Mouse (Mus musculus): ENCODE measurements around the gene 4933407L21Rik.

The 4933407L21Rik gene

GRCm38 (mm10) chr1:85916830-85917450 is 11.3 kb upstream of the 4933407L21Rik start:
- DNase-seq: no peak

GRCm38 (mm10) chr1:85919621-85920020 is 8.7 kb upstream of the 4933407L21Rik start:
- DNase-seq: no peak

- DNase-seq: no peak
Observed at GRCm38 (mm10) chr1:85921725-85922124, 6.6 kb upstream of the 4933407L21Rik start.

- no peak for DNase-seq
Observed at GRCm38 (mm10) chr1:85922127-85922864, 6.0 kb upstream of the 4933407L21Rik start.

GRCm38 (mm10) chr1:85922865-85923211 is 5.4 kb upstream of the 4933407L21Rik start:
- DNase-seq: no peak

GRCm38 (mm10) chr1:85925183-85925582 is 3.1 kb upstream of the 4933407L21Rik start:
- DNase-seq: no peak

- DNase-seq: no peak
Observed at GRCm38 (mm10) chr1:85928688-85929065, 394 bp downstream of the 4933407L21Rik start.

GRCm38 (mm10) chr1:85929406-85929805 is 1.1 kb downstream of the 4933407L21Rik start:
- no peak for DNase-seq

- DNase-seq: no peak
Observed at GRCm38 (mm10) chr1:85931170-85931569, 2.9 kb downstream of the 4933407L21Rik start.

- no peak for DNase-seq
Observed at GRCm38 (mm10) chr1:85933226-85933625, 4.9 kb downstream of the 4933407L21Rik start.

GRCm38 (mm10) chr1:85933631-85934465 is 5.6 kb downstream of the 4933407L21Rik start:
- no peak for DNase-seq

- DNase-seq: no peak
Observed at GRCm38 (mm10) chr1:85934560-85934959, 6.3 kb downstream of the 4933407L21Rik start.

GRCm38 (mm10) chr1:85935148-85935852 is 7.0 kb downstream of the 4933407L21Rik start:
- DNase-seq: peak; percentile 36 to 54

- peak; percentile 7 to 9 for DNase-seq
Observed at GRCm38 (mm10) chr1:85936265-85936664, 8.0 kb downstream of the 4933407L21Rik start.

- DNase-seq: no peak
Observed at GRCm38 (mm10) chr1:85937323-85937722, 9.0 kb downstream of the 4933407L21Rik start.

GRCm38 (mm10) chr1:85942318-85942717 is 14.0 kb downstream of the 4933407L21Rik start:
- no peak for DNase-seq

- no peak for DNase-seq
Observed at GRCm38 (mm10) chr1:85949085-85949684, 20.9 kb downstream of the 4933407L21Rik start.

- DNase-seq: no peak
Observed at GRCm38 (mm10) chr1:85955150-85955549, 26.9 kb downstream of the 4933407L21Rik start.

GRCm38 (mm10) chr1:85957290-85957689 is 29.0 kb downstream of the 4933407L21Rik start:
- DNase-seq: no peak

GRCm38 (mm10) chr1:85957942-85958619 is 29.8 kb downstream of the 4933407L21Rik start:
- no peak for DNase-seq

GRCm38 (mm10) chr1:85959129-85959888 is 31.0 kb downstream of the 4933407L21Rik start:
- no peak for DNase-seq
